Mouse (Mus musculus) G1E (cell line): ENCODE measurements around the gene Dbn1. TPM values are rescaled to one million over a fixed set of nuclear protein-coding genes. Genes with fewer than 3 reads are reported as not detected.

Source experiments
- ATAC-seq: 2 replicates; pipeline ENCODE4 v1.8.0; 2016; ENCODE audit warnings: mild to moderate bottlenecking; ENCODE audit not compliant: insufficient number of reproducible peaks, poor library complexity, low FRiP score, severe bottlenecking; ENCODE audit errors: extremely low read depth
- DNase-seq: peaks from one replicate; pipeline ENCODE4 v3.0.0; 2012; ENCODE audit warnings: low spot score
- H3K27me3 ChIP-seq: 2 replicates; pipeline ENCODE4 v1.6.1; 2012; ENCODE audit warnings: mild to moderate bottlenecking, low read length, inconsistent platforms; ENCODE audit not compliant: insufficient read depth
- H3K36me3 ChIP-seq: replicated peaks from 2 replicates; pipeline ENCODE3; 2012; ENCODE audit warnings: mild to moderate bottlenecking, inconsistent platforms
- H3K4me1 ChIP-seq: 2 replicates; pipeline ENCODE4 v1.6.1; 2012; ENCODE audit warnings: low read depth, low read length, inconsistent platforms, mixed read lengths; ENCODE audit not compliant: insufficient read depth
- H3K4me3 ChIP-seq: 2 replicates; pipeline ENCODE4 v1.5.1; 2012; ENCODE audit warnings: low read depth, mild to moderate bottlenecking, inconsistent platforms, low read length, moderate library complexity, mixed read lengths
- H3K9me3 ChIP-seq: replicated peaks from 2 replicates; pipeline ENCODE4 v1.6.1; 2012; ENCODE audit warnings: inconsistent platforms
- CTCF ChIP-seq: IDR thresholded peaks from 2 replicates; pipeline ENCODE4 v1.5.1; 2012; ENCODE audit warnings: low read depth, low read length, inconsistent platforms, mixed read lengths
- GATA1 ChIP-seq: IDR thresholded peaks from 2 replicates; pipeline ENCODE4 v1.6.1; 2012; ENCODE audit warnings: borderline replicate concordance, low read length, inconsistent platforms, mixed read lengths
- GATA2 ChIP-seq: IDR thresholded peaks from 2 replicates; pipeline ENCODE4 v1.6.1; 2012; ENCODE audit warnings: low read depth, low read length, inconsistent platforms, borderline replicate concordance
- POLR2AphosphoS5 ChIP-seq: IDR thresholded peaks from 2 replicates; pipeline ENCODE4 v1.6.1; 2012; ENCODE audit warnings: low read depth, low read length, inconsistent platforms; ENCODE audit not compliant: insufficient replicate concordance
- TAL1 ChIP-seq: conservative IDR thresholded peaks from 2 replicates; pipeline ENCODE4 v1.6.1; 2012; ENCODE audit warnings: low read depth, low read length, inconsistent platforms, mixed read lengths
- polyA plus RNA-seq: library from polyadenylated mRNA; stranded (reverse); fragments of >175 nt; gene quantifications from 2 replicates; pipeline ENCODE4 v1.2.3, GENCODE M21; 2012
- total RNA-seq, 2 experiments: library from RNA; stranded (forward) in 1 of 2; stranded (reverse) in 1 of 2; fragments of 200-1000 nt in 1 of 2; fragments of >200 nt in 1 of 2; fragmentation: Nextera tagmentation in 1 of 2; gene quantifications; 2 replicates each; pipeline ENCODE4 v1.2.3; 2014 to 2017

Gene Dbn1
- total and polyA plus RNA-seq, 3 experiments: 0.25 to 0.33 TPM; not detected in 1

GRCm38 (mm10) chr13:55510668-55511491, 23.0 kb upstream of the Dbn1 start:
- ATAC-seq (peak; percentile 35), DNase-seq (peak; percentile 69)
- Histone ChIP-seq H3K36me3 (peaks cover 56% of the 10 kb centered on the region), H3K4me1 (peaks cover 55% of the 10 kb centered on the region), H3K4me3 (peak overlapping the region; percentile 46; the same call in 1 of the 2 replicates), H3K27me3 (peaks cover 12% of the 10 kb centered on the region), H3K9me3 (no peaks in the 10 kb centered on the region)
- TF ChIP-seq POLR2AphosphoS5 (no peak), CTCF (no peak), GATA1 (no peak), TAL1 (no peak), GATA2 (no peak)

GRCm38 (mm10) chr13:55510332-55510667, 22.4 kb upstream of the Dbn1 start:
- peak; percentile 61; the same call in 1 of the 2 replicates for ATAC-seq

GRCm38 (mm10) chr13:55508531-55508930, 20.6 kb upstream of the Dbn1 start:
- no peak for DNase-seq
- Histone ChIP-seq H3K4me3 (no peak overlapping the region), H3K36me3 (peaks cover 79% of the 10 kb centered on the region), H3K27me3 (no peaks in the 10 kb centered on the region), H3K9me3 (no peaks in the 10 kb centered on the region), H3K4me1 (peaks cover 49% of the 10 kb centered on the region)
- TF ChIP-seq CTCF (no peak), GATA2 (no peak), GATA1 (no peak), POLR2AphosphoS5 (no peak), TAL1 (no peak)
- no peak for ATAC-seq

More at GRCm38 (mm10) chr13:55510332-55510667, 22.4 kb upstream of the Dbn1 start:
- TF ChIP-seq CTCF (no peak), POLR2AphosphoS5 (no peak), TAL1 (no peak), GATA1 (no peak), GATA2 (no peak)
- DNase-seq: peak; percentile 66
- H3K36me3 ChIP-seq: peaks cover 62% of the 10 kb centered on the region
- H3K4me3 ChIP-seq: peak overlapping the region; percentile 46; the same call in 1 of the 2 replicates
- H3K27me3 ChIP-seq: peaks cover 7% of the 10 kb centered on the region
- no peaks in the 10 kb centered on the region for H3K9me3 ChIP-seq
- peaks cover 55% of the 10 kb centered on the region for H3K4me1 ChIP-seq

GRCm38 (mm10) chr13:55507877-55508276, 20.0 kb upstream of the Dbn1 start:
- H3K4me1 ChIP-seq: peaks cover 43% of the 10 kb centered on the region
- ATAC-seq: no peak
- no peak overlapping the region for H3K4me3 ChIP-seq
- no peaks in the 10 kb centered on the region for H3K27me3 ChIP-seq
- no peak for DNase-seq
- TF ChIP-seq GATA2 (no peak), TAL1 (no peak), CTCF (no peak), GATA1 (no peak), POLR2AphosphoS5 (no peak)
- no peaks in the 10 kb centered on the region for H3K9me3 ChIP-seq
- peaks cover 85% of the 10 kb centered on the region for H3K36me3 ChIP-seq

- peaks cover 31% of the 10 kb centered on the region for H3K4me1 ChIP-seq
- ATAC-seq (no peak), DNase-seq (no peak)
- H3K9me3 ChIP-seq: no peaks in the 10 kb centered on the region
- no peaks in the 10 kb centered on the region for H3K27me3 ChIP-seq
- H3K4me3 ChIP-seq: no peak overlapping the region
- TF ChIP-seq POLR2AphosphoS5 (no peak), CTCF (no peak), TAL1 (no peak), GATA1 (no peak), GATA2 (no peak)
- H3K36me3 ChIP-seq: peaks cover 94% of the 10 kb centered on the region
These were observed 18.8 kb upstream of the Dbn1 start for GRCm38 (mm10) chr13:55506697-55507096.

- ATAC-seq (no peak), DNase-seq (no peak)
- no peaks in the 10 kb centered on the region for H3K9me3 ChIP-seq
- H3K4me3 ChIP-seq: no peak overlapping the region
- H3K36me3 ChIP-seq: peaks cover 92% of the 10 kb centered on the region
- H3K27me3 ChIP-seq: no peaks in the 10 kb centered on the region
- H3K4me1 ChIP-seq: peaks cover 22% of the 10 kb centered on the region
- TF ChIP-seq POLR2AphosphoS5: no peak
- TF ChIP-seq GATA1: no peak
- no peak for TF ChIP-seq CTCF
- TF ChIP-seq TAL1: no peak
- no peak for TF ChIP-seq GATA2
These were observed 17.9 kb upstream of the Dbn1 start for GRCm38 (mm10) chr13:55505810-55506209.
